Mouse (Mus musculus): ENCODE measurements around the gene Ube2l3.
"Not testable (repeated sequence)": the region's sequence is repeated elsewhere in the genome, so short reads cannot be mapped to it uniquely, and the experiment has no call there.

Ube2l3 gene

GRCm38 (mm10) chr16:17202549-17202948 lies at the start of gene Ube2l3:
TSS of gene Ube2l3 (minus strand) at chr16:17202649.
- DNase-seq (ENCODE audit: low spot score), result no peak

GRCm38 (mm10) chr16:17251539-17251938 lies 49.1 kb upstream of the Ube2l3 start:
- no peak for DNase-seq (ENCODE audit: low spot score)

- no peak for DNase-seq (ENCODE audit: low spot score)
These were observed 46.7 kb upstream of the Ube2l3 start for GRCm38 (mm10) chr16:17249135-17249534.

GRCm38 (mm10) chr16:17247727-17248126 lies 45.3 kb upstream of the Ube2l3 start:
- DNase-seq (ENCODE audit: low spot score), result no peak

- DNase-seq (ENCODE audit: low spot score), result no peak
These were observed 42.5 kb upstream of the Ube2l3 start for GRCm38 (mm10) chr16:17244996-17245395.

- no peak for DNase-seq (ENCODE audit: low spot score)
These were observed 41.3 kb upstream of the Ube2l3 start for GRCm38 (mm10) chr16:17243731-17244130.

DNA sequence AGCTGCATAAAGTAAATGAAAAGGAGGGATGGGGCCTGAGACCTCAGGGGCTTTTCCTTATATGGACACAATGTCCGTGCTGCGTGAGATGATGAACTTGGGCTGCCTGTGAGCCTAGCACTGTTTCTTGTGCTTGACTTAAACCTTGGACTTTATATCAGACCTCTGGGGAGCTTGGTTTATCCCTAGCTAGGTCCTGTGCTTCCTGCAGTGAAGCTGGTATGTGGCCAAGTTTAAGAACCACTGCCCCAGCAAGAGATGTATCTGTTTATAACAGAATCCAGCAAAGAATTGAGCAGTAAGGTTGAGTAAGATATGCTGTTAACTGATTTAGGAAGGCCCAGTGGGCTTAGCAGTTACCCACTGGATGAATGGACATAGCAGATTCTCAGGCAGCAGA lies 37.0 kb upstream of the Ube2l3 start:
- no peak for DNase-seq (ENCODE audit: low spot score)

GRCm38 (mm10) chr16:17237634-17238033 lies 35.2 kb upstream of the Ube2l3 start:
- DNase-seq (ENCODE audit: low spot score), result no peak

GRCm38 (mm10) chr16:17234916-17235665 lies 32.6 kb upstream of the Ube2l3 start:
- DNase-seq (ENCODE audit: low spot score), result no peak

DNA sequence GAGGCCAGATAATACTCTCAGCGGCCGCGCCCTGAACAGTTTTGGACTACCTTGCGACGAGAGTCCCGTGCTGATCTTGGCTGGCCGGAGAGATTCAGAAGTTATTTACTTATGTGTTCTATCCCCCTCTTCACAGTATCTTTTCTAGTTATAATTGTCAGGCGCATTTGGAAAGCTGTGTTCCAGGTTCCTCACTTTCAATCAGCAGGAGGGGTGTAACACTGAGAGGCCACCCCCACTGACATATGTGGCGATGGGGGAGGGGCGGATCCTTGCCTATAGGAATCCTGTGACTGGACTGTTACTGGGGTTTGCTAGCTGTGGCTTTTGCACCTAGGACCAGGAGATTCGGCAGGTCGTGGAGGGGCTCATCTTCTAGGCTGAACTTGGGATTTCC lies 32.0 kb upstream of the Ube2l3 start:
- DNase-seq (ENCODE audit: low spot score), result peak; percentile 76

DNA sequence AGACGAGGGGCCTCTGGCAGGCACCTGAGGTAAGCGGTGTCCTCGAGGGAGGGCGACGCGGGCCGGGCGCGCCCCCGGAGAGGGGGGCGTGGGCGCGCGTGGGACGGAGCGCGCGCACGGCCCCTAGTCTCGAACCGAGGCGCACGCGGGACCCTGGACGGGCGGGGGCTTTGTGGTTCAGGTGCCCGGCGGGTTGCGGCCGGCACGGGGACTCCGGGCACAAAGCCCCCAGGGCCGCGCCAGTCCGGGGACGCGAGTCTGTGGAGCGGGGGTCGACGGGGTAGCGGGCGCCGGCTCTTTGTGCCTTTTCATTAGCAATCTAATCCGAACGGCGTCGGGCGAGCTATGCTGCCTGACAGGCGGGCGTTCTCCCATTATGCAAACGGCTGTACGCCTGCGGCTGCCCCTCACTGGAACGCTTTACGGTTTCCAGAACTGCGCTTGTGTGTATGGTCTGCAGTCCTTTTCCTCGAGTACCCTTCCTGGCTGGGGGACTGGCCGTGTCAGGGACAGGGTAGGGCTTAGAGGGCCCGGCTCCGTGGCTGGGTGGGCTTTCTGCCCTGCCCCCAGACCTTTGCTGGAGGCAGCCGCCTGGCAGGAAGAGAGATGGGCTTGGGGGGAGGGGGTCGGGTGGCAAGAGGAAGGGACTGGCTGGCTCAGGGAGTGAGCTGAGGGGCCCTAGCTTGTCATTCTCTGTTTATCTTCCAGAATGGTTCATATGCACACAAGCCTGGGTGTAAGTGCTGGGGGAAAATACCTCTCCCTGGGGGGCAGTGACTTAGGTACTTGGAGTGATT lies 31.5 kb upstream of the Ube2l3 start:
- DNase-seq (ENCODE audit: low spot score), result peak; percentile 82

DNA sequence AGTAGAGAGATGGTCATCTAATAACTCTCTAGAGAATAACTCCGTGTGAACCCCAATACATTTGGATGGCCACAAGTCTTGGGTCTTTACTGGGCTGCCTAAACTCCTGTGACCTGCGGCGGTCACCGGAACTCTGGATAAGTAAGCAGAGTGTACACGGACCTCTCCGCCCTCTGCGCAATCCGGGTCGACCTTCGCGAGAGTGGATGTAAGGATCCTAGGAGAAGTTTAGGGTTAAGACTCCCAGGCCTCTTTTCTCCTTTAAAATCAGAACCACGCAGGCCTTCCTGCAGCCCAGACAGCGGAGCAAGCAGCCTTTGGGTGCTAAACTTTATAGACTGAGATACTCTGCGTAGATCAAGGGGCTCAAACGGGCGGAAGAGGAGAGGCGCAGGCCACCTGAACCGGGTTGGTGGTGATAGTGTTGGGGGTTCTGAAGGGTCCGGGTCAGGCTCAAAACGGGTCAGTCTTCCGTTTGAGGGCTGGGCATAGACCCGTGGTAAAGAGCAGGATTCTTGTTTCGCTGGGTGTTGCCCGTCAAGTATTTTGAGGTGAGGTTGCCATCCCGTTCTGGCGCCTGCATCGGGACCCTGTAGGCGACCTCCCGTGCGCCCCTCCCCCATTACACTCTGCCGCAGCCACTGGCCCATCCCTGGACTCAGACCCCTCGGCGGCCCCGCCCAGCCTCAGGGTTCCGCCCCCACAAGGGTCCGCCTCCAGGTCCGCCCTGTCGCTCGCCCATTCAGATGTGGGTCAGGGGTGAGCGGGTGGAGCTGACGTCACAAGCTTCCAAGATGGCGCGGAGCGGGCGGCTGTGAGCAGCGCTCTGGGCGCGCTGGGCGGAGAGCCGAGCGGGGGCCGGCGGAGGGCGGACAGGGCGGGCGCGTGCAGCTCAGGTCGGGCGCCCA lies 30.6 kb upstream of the Ube2l3 start, which contains the start of gene Hic2:
TSS of gene Hic2 (plus strand) at position 779 of the 908 bp plus-strand sequence.
- DNase-seq (ENCODE audit: low spot score), result peak; percentile 98

GRCm38 (mm10) chr16:17231523-17231922 lies 29.1 kb upstream of the Ube2l3 start:
- not testable (repeated sequence) for DNase-seq (ENCODE audit: low spot score)

- DNase-seq (ENCODE audit: low spot score), result no peak
These were observed 24.0 kb upstream of the Ube2l3 start for GRCm38 (mm10) chr16:17226496-17226895.

GRCm38 (mm10) chr16:17225584-17225983 lies 23.1 kb upstream of the Ube2l3 start:
- no peak for DNase-seq (ENCODE audit: low spot score)

- DNase-seq (ENCODE audit: low spot score), result peak; percentile 94
These were observed 19.7 kb upstream of the Ube2l3 start for GRCm38 (mm10) chr16:17222197-17222596.

GRCm38 (mm10) chr16:17220127-17220733 lies 17.8 kb upstream of the Ube2l3 start:
- DNase-seq (ENCODE audit: low spot score), result no peak

DNA sequence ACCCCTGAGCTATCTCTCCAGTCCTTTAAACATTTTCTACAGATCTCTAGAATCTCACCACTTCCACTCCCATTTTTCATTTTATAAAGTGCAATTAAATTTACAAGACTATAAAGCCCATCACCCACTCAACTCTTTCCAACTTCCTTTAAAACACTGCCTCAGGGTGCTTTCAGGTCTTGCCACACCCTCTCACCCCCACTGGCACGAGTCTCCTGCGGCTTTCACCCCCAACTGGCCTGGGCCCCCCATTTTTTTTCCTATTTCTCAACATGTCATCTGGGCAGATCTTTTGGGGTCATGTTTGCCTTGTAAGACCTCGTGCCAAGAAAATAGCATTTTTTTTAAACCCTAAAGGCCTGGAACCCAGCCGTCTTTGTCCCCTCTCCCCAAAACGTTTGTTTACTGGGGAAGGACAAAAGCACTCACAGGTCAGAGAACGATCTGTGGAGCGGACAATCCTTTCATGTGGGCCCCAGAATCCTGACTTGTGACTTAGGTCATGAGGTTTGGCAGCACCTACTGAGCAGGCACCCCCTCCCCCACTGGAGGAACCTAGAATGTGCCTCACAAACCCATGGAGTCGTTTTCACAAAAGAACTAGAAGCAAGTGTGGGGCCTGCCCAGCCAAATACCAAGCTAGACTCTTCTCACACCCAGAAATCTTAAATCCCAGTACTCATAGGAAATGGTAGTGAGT lies 14.6 kb upstream of the Ube2l3 start:
- DNase-seq (ENCODE audit: low spot score), result no peak

- peak; percentile 97 for DNase-seq (ENCODE audit: low spot score)
These were observed 7.8 kb upstream of the Ube2l3 start for GRCm38 (mm10) chr16:17209981-17210838.

DNA sequence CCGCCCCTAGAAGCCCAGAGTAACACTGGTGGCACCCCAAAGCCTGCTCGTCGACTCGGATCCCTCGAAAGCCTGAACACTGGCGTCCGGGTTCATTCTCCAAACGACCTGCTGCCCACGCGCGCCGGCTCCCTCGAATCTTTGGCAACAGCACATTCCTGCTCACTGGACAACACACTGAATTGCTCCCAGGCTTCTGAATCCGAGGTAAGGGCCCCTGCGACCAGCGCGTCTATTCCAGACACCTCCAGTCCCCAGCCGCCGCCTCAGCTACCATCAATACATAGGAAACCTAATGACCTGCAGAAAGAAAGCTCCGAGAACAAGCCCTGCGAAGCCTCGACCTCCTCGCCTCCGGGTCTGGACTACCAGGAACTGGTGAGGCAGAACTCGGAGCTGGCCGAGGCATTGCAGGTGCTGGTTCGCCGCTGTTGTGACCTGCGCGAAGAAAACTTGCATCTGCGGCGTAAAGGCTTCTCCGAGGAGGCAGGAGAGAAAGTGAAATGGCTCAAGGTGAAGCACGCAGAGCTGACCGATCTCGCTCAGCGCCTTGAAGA lies 7.0 kb upstream of the Ube2l3 start:
- DNase-seq (ENCODE audit: low spot score), result peak; percentile 31
